Mouse (Mus musculus): ENCODE results near the gene Rundc1. TPM values are rescaled to one million over a fixed set of nuclear protein-coding genes. Genes with fewer than 3 reads are reported as not detected.
"Not testable (repeated sequence)": the region's sequence is repeated elsewhere in the genome, so short reads cannot be mapped to it uniquely, and the experiment has no call there.

Gene Rundc1
- polyA plus RNA-seq, 1 experiment from 2014 or later = 16.1 TPM

DNA sequence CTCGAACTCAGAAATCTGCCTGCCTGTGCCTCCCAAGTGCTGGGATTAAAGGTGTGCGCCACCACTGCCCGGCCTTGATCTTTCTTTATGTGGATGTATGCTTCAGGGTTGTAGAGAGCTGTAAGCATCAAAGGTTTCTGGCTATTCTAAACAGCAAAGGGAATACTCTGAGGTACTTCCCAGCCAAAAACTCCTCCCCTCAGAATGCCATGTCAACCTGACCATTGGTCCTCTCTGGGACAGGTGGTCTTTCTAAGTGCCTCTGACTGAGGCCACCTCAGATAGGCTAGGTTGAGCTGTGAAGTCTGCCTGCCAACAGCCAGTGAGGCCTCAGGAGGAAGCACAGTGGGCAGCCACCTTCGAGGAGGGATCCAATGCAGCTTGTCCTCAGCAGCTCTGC, 24.0 kb downstream of the Rundc1 start:
- Histone ChIP-seq H3K36me3 (ENCODE audit: control insufficient read depth, insufficient read depth, low read length) (peaks cover 21% of the 10 kb centered on the region), H3K4me1 (ENCODE audit: control insufficient read depth, insufficient read depth, low read length) (peaks cover 1% of the 10 kb centered on the region; the same call in 1 of the 2 replicates), H3K4me3 (ENCODE audit: low read length) (peak overlapping the region; percentile 35), H3K9ac (ENCODE audit: low read depth, low read length) (peak overlapping the region; percentile 50; the same call in 1 of the 2 replicates), H3K27me3 (ENCODE audit: control insufficient read depth, insufficient read depth, low read length) (no peaks in the 10 kb centered on the region), H3K27ac (ENCODE audit: low read depth, low read length) (no peak overlapping the region), H3K9me3 (ENCODE audit: control insufficient read depth, low read length) (no peaks in the 10 kb centered on the region), H3K4me2 (replicated peaks; ENCODE audit: low read depth, low read length) (peak overlapping the region; percentile 45)
- WGBS = 91% methylated on average over 4 of the region's 4 CpGs
- ATAC-seq (ENCODE audit: low FRiP score, low TSS enrichment) = no peak

- not testable (repeated sequence) for H3K4me3 ChIP-seq (ENCODE audit: low read length); H3K4me1 ChIP-seq (ENCODE audit: control insufficient read depth, insufficient read depth, low read length); ATAC-seq (ENCODE audit: low FRiP score, low TSS enrichment)
Measured at GRCm38 (mm10) chr11:101449596-101449995, 24.7 kb downstream of the Rundc1 start.

GRCm38 (mm10) chr11:101450394-101450793, 25.5 kb downstream of the Rundc1 start:
- no peak overlapping the region for H3K27ac ChIP-seq (ENCODE audit: low read depth, low read length)
- H3K27me3 ChIP-seq (ENCODE audit: control insufficient read depth, insufficient read depth, low read length) = no peaks in the 10 kb centered on the region
- ATAC-seq (ENCODE audit: low FRiP score, low TSS enrichment) = no peak
- H3K4me1 ChIP-seq (ENCODE audit: control insufficient read depth, insufficient read depth, low read length) = peaks cover 9% of the 10 kb centered on the region
- no peak overlapping the region for H3K9ac ChIP-seq (ENCODE audit: low read depth, low read length)
- H3K36me3 ChIP-seq (ENCODE audit: control insufficient read depth, insufficient read depth, low read length) = peaks cover 6% of the 10 kb centered on the region; the same call in 1 of the 2 replicates
- no peak overlapping the region for H3K4me3 ChIP-seq (ENCODE audit: low read length)
- no peak overlapping the region for H3K4me2 ChIP-seq (replicated peaks; ENCODE audit: low read depth, low read length)
- no peaks in the 10 kb centered on the region for H3K9me3 ChIP-seq (ENCODE audit: control insufficient read depth, low read length)
- 80% methylated on average over 3 of the region's 3 CpGs for WGBS

More at GRCm38 (mm10) chr11:101449596-101449995, 24.7 kb downstream of the Rundc1 start:
- H3K27ac ChIP-seq (ENCODE audit: low read depth, low read length); H3K9me3 ChIP-seq (ENCODE audit: control insufficient read depth, low read length); H3K4me2 ChIP-seq (replicated peaks; ENCODE audit: low read depth, low read length); H3K9ac ChIP-seq (ENCODE audit: low read depth, low read length); H3K27me3 ChIP-seq (ENCODE audit: control insufficient read depth, insufficient read depth, low read length): not testable (repeated sequence)
- H3K36me3 ChIP-seq (ENCODE audit: control insufficient read depth, insufficient read depth, low read length) = peaks cover 14% of the 10 kb centered on the region
- 86% methylated on average over 4 of the region's 4 CpGs for WGBS

DNA sequence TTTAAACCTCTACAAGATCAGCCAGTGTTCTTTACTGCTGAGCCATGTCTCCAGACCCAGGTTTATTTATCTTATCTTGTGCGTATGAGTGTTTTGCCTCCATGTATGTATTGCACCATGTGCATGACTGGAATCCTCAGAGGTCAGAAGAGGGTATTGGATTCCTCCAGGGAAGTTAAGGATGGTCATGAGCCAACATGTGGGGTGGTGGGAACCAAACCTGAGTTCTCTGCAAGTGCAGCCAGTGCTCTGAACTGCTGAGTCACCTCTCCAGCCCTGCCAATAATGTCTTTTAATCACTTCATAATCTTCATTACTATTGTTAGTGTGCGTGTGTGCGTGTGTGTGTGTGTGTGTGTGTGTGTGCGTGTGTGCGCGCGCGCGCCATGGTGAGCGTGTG, 26.7 kb downstream of the Rundc1 start:
- no peaks in the 10 kb centered on the region for H3K36me3 ChIP-seq (ENCODE audit: control insufficient read depth, insufficient read depth, low read length)
- H3K4me3 ChIP-seq (ENCODE audit: low read length) = no peak overlapping the region
- H3K27me3 ChIP-seq (ENCODE audit: control insufficient read depth, insufficient read depth, low read length) = no peaks in the 10 kb centered on the region
- H3K4me1 ChIP-seq (ENCODE audit: control insufficient read depth, insufficient read depth, low read length) = peaks cover 9% of the 10 kb centered on the region
- WGBS = 91% methylated on average over 10 of the region's 10 CpGs
- no peak overlapping the region for H3K9ac ChIP-seq (ENCODE audit: low read depth, low read length)
- no peak for ATAC-seq (ENCODE audit: low FRiP score, low TSS enrichment)
- no peak overlapping the region for H3K27ac ChIP-seq (ENCODE audit: low read depth, low read length)
- no peaks in the 10 kb centered on the region for H3K9me3 ChIP-seq (ENCODE audit: control insufficient read depth, low read length)
- no peak overlapping the region for H3K4me2 ChIP-seq (replicated peaks; ENCODE audit: low read depth, low read length)

- Histone ChIP-seq H3K4me2 (replicated peaks; ENCODE audit: low read depth, low read length) (no peak overlapping the region), H3K27me3 (ENCODE audit: control insufficient read depth, insufficient read depth, low read length) (no peaks in the 10 kb centered on the region), H3K9me3 (ENCODE audit: control insufficient read depth, low read length) (no peaks in the 10 kb centered on the region), H3K36me3 (ENCODE audit: control insufficient read depth, insufficient read depth, low read length) (no peaks in the 10 kb centered on the region), H3K9ac (ENCODE audit: low read depth, low read length) (no peak overlapping the region), H3K27ac (ENCODE audit: low read depth, low read length) (no peak overlapping the region), H3K4me3 (ENCODE audit: low read length) (no peak overlapping the region), H3K4me1 (ENCODE audit: control insufficient read depth, insufficient read depth, low read length) (peaks cover 9% of the 10 kb centered on the region)
- 61% methylated on average over 10 of the region's 10 CpGs for WGBS
- no peak for ATAC-seq (ENCODE audit: low FRiP score, low TSS enrichment)
Measured at GRCm38 (mm10) chr11:101452093-101452774, 27.3 kb downstream of the Rundc1 start.

GRCm38 (mm10) chr11:101454702-101455101, 29.8 kb downstream of the Rundc1 start:
- 0 out of 2 replicates have a peak, but pooled peaks have one; percentile 55 for ATAC-seq (ENCODE audit: low FRiP score, low TSS enrichment)
- no peak overlapping the region; the same call in 1 of the 2 replicates for H3K27ac ChIP-seq (ENCODE audit: low read depth, low read length)
- 50% methylated on average over 6 of the region's 6 CpGs for WGBS
- H3K9ac ChIP-seq (ENCODE audit: low read depth, low read length) = no peak overlapping the region
- peaks cover 5% of the 10 kb centered on the region; the same call in 1 of the 2 replicates for H3K36me3 ChIP-seq (ENCODE audit: control insufficient read depth, insufficient read depth, low read length)
- no peaks in the 10 kb centered on the region for H3K27me3 ChIP-seq (ENCODE audit: control insufficient read depth, insufficient read depth, low read length)
- no peaks in the 10 kb centered on the region for H3K9me3 ChIP-seq (ENCODE audit: control insufficient read depth, low read length)
- no peak overlapping the region for H3K4me3 ChIP-seq (ENCODE audit: low read length)
- H3K4me2 ChIP-seq (replicated peaks; ENCODE audit: low read depth, low read length) = no peak overlapping the region
- H3K4me1 ChIP-seq (ENCODE audit: control insufficient read depth, insufficient read depth, low read length) = peaks cover 13% of the 10 kb centered on the region

- Histone ChIP-seq H3K4me3 (ENCODE audit: low read length) (no peak overlapping the region), H3K27ac (ENCODE audit: low read depth, low read length) (no peak overlapping the region), H3K4me2 (replicated peaks; ENCODE audit: low read depth, low read length) (no peak overlapping the region), H3K9me3 (ENCODE audit: control insufficient read depth, low read length) (no peaks in the 10 kb centered on the region), H3K27me3 (ENCODE audit: control insufficient read depth, insufficient read depth, low read length) (no peaks in the 10 kb centered on the region), H3K4me1 (ENCODE audit: control insufficient read depth, insufficient read depth, low read length) (peaks cover 19% of the 10 kb centered on the region), H3K9ac (ENCODE audit: low read depth, low read length) (no peak overlapping the region), H3K36me3 (ENCODE audit: control insufficient read depth, insufficient read depth, low read length) (peaks cover 11% of the 10 kb centered on the region; the same call in 1 of the 2 replicates)
- no peak for ATAC-seq (ENCODE audit: low FRiP score, low TSS enrichment)
- 88% methylated on average over 7 of the region's 7 CpGs for WGBS
Measured at GRCm38 (mm10) chr11:101455627-101456026, 30.7 kb downstream of the Rundc1 start.

DNA sequence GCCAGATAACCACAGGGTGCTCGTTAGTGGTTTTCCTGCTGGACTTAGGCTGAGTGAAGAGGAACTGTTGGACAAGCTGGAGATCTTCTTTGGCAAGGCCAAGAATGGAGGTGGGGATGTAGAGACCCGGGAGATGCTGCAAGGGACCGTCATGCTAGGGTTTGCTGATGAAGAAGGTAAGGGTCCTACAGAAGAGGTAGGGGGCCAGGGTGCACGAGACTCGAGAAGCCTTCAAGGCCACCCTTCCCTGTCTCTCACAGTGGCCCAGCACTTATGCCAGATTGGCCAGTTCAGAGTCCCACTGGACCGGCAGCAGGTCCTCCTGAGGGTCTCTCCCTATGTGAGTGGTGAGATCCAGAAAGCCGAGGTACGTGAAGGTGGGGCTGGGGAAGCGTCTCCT, 32.7 kb downstream of the Rundc1 start:
- Histone ChIP-seq H3K27me3 (ENCODE audit: control insufficient read depth, insufficient read depth, low read length) (no peaks in the 10 kb centered on the region), H3K9me3 (ENCODE audit: control insufficient read depth, low read length) (no peaks in the 10 kb centered on the region), H3K4me2 (replicated peaks; ENCODE audit: low read depth, low read length) (no peak overlapping the region), H3K9ac (ENCODE audit: low read depth, low read length) (no peak overlapping the region), H3K4me1 (ENCODE audit: control insufficient read depth, insufficient read depth, low read length) (peaks cover 26% of the 10 kb centered on the region), H3K4me3 (ENCODE audit: low read length) (no peak overlapping the region), H3K27ac (ENCODE audit: low read depth, low read length) (no peak overlapping the region), H3K36me3 (ENCODE audit: control insufficient read depth, insufficient read depth, low read length) (peaks cover 19% of the 10 kb centered on the region; the same call in 1 of the 2 replicates)
- ATAC-seq (ENCODE audit: low FRiP score, low TSS enrichment) = no peak
- WGBS = 89% methylated on average over 9 of the region's 9 CpGs

DNA sequence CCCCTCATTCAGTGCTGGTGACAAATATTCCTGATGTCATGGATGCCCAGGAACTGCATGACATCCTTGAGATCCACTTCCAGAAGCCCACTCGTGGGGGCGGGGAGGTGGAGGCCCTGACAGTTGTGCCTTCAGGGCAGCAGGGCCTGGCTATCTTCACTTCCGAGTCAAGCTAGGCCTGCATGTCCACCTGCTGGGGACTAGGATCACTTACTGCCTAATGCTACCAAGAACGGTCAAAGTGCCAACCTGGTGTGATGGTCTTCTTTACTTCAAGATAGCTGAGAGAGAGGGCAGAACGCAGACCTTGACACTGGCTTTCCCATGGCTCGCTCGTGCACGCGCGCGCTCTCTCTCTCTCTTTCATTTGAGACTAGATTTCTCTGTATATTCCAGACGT, 33.3 kb downstream of the Rundc1 start:
- 84% methylated on average over 12 of the region's 12 CpGs for WGBS
- H3K27me3 ChIP-seq (ENCODE audit: control insufficient read depth, insufficient read depth, low read length) = no peaks in the 10 kb centered on the region
- no peak overlapping the region for H3K27ac ChIP-seq (ENCODE audit: low read depth, low read length)
- no peak for ATAC-seq (ENCODE audit: low FRiP score, low TSS enrichment)
- no peaks in the 10 kb centered on the region for H3K9me3 ChIP-seq (ENCODE audit: control insufficient read depth, low read length)
- H3K36me3 ChIP-seq (ENCODE audit: control insufficient read depth, insufficient read depth, low read length) = peaks cover 19% of the 10 kb centered on the region; the same call in 1 of the 2 replicates
- peaks cover 32% of the 10 kb centered on the region for H3K4me1 ChIP-seq (ENCODE audit: control insufficient read depth, insufficient read depth, low read length)
- no peak overlapping the region for H3K4me2 ChIP-seq (replicated peaks; ENCODE audit: low read depth, low read length)
- H3K9ac ChIP-seq (ENCODE audit: low read depth, low read length) = no peak overlapping the region
- no peak overlapping the region for H3K4me3 ChIP-seq (ENCODE audit: low read length)
